Mouse (Mus musculus): ENCODE results near the gene Ltb. TPM values are rescaled to one million over a fixed set of nuclear protein-coding genes. Genes with fewer than 3 reads are reported as not detected.

Gene Ltb
- polyA plus RNA-seq, 1 experiment from 2014 or later, result 1.2 TPM

- Histone ChIP-seq H3K27me3 (no peaks in the 10 kb centered on the region), H3K4me1 (replicated peaks) (peaks cover 36% of the 10 kb centered on the region), H3K27ac (replicated peaks) (no peak overlapping the region), H3K9me3 (replicated peaks) (no peaks in the 10 kb centered on the region), H3K36me3 (replicated peaks) (peaks cover 14% of the 10 kb centered on the region), H3K4me3 (replicated peaks) (no peak overlapping the region), H3K4me2 (peak overlapping the region; percentile 79), H3K9ac (no peak overlapping the region)
- 65% methylated on average over 8 of the region's 8 CpGs for WGBS (ENCODE audit: insufficient replicate concordance)
- ATAC-seq (ENCODE audit: insufficient read depth), result no peak
These were observed 27.7 kb upstream of the Ltb start for GRCm38 (mm10) chr17:35166352-35167035.

GRCm38 (mm10) chr17:35167794-35168193, 26.4 kb upstream of the Ltb start:
- H3K27me3 ChIP-seq, result no peaks in the 10 kb centered on the region
- WGBS (ENCODE audit: insufficient replicate concordance), result 68% methylated on average over 7 of the region's 7 CpGs
- H3K9ac ChIP-seq, result no peak overlapping the region
- H3K4me2 ChIP-seq, result no peak overlapping the region
- H3K4me3 ChIP-seq (replicated peaks), result no peak overlapping the region
- no peak for ATAC-seq (ENCODE audit: insufficient read depth)
- H3K4me1 ChIP-seq (replicated peaks), result peaks cover 23% of the 10 kb centered on the region
- peaks cover 1% of the 10 kb centered on the region; the same call in 1 of the 2 replicates for H3K36me3 ChIP-seq (replicated peaks)
- no peak overlapping the region for H3K27ac ChIP-seq (replicated peaks)
- H3K9me3 ChIP-seq (replicated peaks), result no peaks in the 10 kb centered on the region

- H3K36me3 ChIP-seq (replicated peaks), result no peaks in the 10 kb centered on the region
- H3K27me3 ChIP-seq, result no peaks in the 10 kb centered on the region
- no peak for ATAC-seq (ENCODE audit: insufficient read depth)
- no peaks in the 10 kb centered on the region for H3K9me3 ChIP-seq (replicated peaks)
- H3K9ac ChIP-seq, result no peak overlapping the region
- H3K4me1 ChIP-seq (replicated peaks), result peaks cover 15% of the 10 kb centered on the region
- WGBS (ENCODE audit: insufficient replicate concordance), result 15% methylated on average over 4 of the region's 4 CpGs
- H3K4me2 ChIP-seq, result no peak overlapping the region
- no peak overlapping the region for H3K4me3 ChIP-seq (replicated peaks)
- no peak overlapping the region for H3K27ac ChIP-seq (replicated peaks)
These were observed 25.6 kb upstream of the Ltb start for GRCm38 (mm10) chr17:35168541-35169207.

- Histone ChIP-seq H3K4me3 (replicated peaks) (0 out of 2 replicates have a peak overlapping the region, but pooled peaks have one; percentile 7), H3K27ac (replicated peaks) (no peak overlapping the region), H3K27me3 (no peaks in the 10 kb centered on the region), H3K36me3 (replicated peaks) (no peaks in the 10 kb centered on the region), H3K4me1 (replicated peaks) (no peaks in the 10 kb centered on the region; the same call in 1 of the 2 replicates), H3K9ac (no peak overlapping the region), H3K4me2 (no peak overlapping the region), H3K9me3 (replicated peaks) (no peaks in the 10 kb centered on the region)
- 56% methylated on average over 11 of the region's 11 CpGs for WGBS (ENCODE audit: insufficient replicate concordance)
- no peak for ATAC-seq (ENCODE audit: insufficient read depth)
These were observed 21.6 kb upstream of the Ltb start for GRCm38 (mm10) chr17:35172445-35173234.

- no peak overlapping the region for H3K9ac ChIP-seq
- no peak overlapping the region for H3K4me2 ChIP-seq
- no peak overlapping the region for H3K27ac ChIP-seq (replicated peaks)
- no peaks in the 10 kb centered on the region for H3K9me3 ChIP-seq (replicated peaks)
- no peak overlapping the region for H3K4me3 ChIP-seq (replicated peaks)
- no peaks in the 10 kb centered on the region for H3K27me3 ChIP-seq
- no peaks in the 10 kb centered on the region for H3K36me3 ChIP-seq (replicated peaks)
- 45% methylated on average over 3 of the region's 3 CpGs for WGBS (ENCODE audit: insufficient replicate concordance)
- H3K4me1 ChIP-seq (replicated peaks), result no peaks in the 10 kb centered on the region; the same call in 1 of the 2 replicates
- no peak for ATAC-seq (ENCODE audit: insufficient read depth)
These were observed 20.9 kb upstream of the Ltb start for GRCm38 (mm10) chr17:35173329-35173728.

- H3K4me3 ChIP-seq (replicated peaks), result no peak overlapping the region
- no peak overlapping the region for H3K9ac ChIP-seq
- H3K27ac ChIP-seq (replicated peaks), result no peak overlapping the region
- no peaks in the 10 kb centered on the region for H3K9me3 ChIP-seq (replicated peaks)
- no peaks in the 10 kb centered on the region for H3K36me3 ChIP-seq (replicated peaks)
- no peaks in the 10 kb centered on the region; the same call in 1 of the 2 replicates for H3K4me1 ChIP-seq (replicated peaks)
- no peak overlapping the region for H3K4me2 ChIP-seq
- H3K27me3 ChIP-seq, result no peaks in the 10 kb centered on the region
- ATAC-seq (ENCODE audit: insufficient read depth), result no peak
- WGBS (ENCODE audit: insufficient replicate concordance), result 50% methylated on average over 8 of the region's 8 CpGs
These were observed 19.9 kb upstream of the Ltb start for GRCm38 (mm10) chr17:35174201-35174977.

- H3K9me3 ChIP-seq (replicated peaks), result no peaks in the 10 kb centered on the region
- no peak overlapping the region for H3K4me3 ChIP-seq (replicated peaks)
- WGBS (ENCODE audit: insufficient replicate concordance), result 65% methylated on average over 6 of the region's 6 CpGs
- no peak overlapping the region for H3K27ac ChIP-seq (replicated peaks)
- H3K9ac ChIP-seq, result no peak overlapping the region
- no peak overlapping the region for H3K4me2 ChIP-seq
- ATAC-seq (ENCODE audit: insufficient read depth), result no peak
- H3K27me3 ChIP-seq, result no peaks in the 10 kb centered on the region
- H3K36me3 ChIP-seq (replicated peaks), result no peaks in the 10 kb centered on the region
- no peaks in the 10 kb centered on the region; the same call in 1 of the 2 replicates for H3K4me1 ChIP-seq (replicated peaks)
These were observed 18.9 kb upstream of the Ltb start for GRCm38 (mm10) chr17:35175382-35175781.

- no peak for ATAC-seq (ENCODE audit: insufficient read depth)
- Histone ChIP-seq H3K9ac (no peak within 1 kb of the TSS), H3K27me3 (no peaks in the 10 kb centered on the region), H3K27ac (replicated peaks) (no peak within 1 kb of the TSS), H3K4me2 (no peak within 1 kb of the TSS), H3K9me3 (replicated peaks) (no peaks in the 10 kb centered on the region), H3K4me3 (replicated peaks) (no peak within 1 kb of the TSS), H3K4me1 (replicated peaks) (no peaks in the 10 kb centered on the region; the same call in 1 of the 2 replicates), H3K36me3 (replicated peaks) (no peaks in the 10 kb centered on the region)
- WGBS (ENCODE audit: insufficient replicate concordance), result 39% methylated on average over 2 of the region's 2 CpGs
These were observed 18.3 kb upstream of the Ltb start, which contains the start of gene Aif1 for GRCm38 (mm10) chr17:35175968-35176367. Aif1 (minus strand) TSS chr17:35176068.

- ATAC-seq (ENCODE audit: insufficient read depth), result peak; percentile 54; the same call in 1 of the 2 replicates
- no peaks in the 10 kb centered on the region for H3K9me3 ChIP-seq (replicated peaks)
- H3K27me3 ChIP-seq, result no peaks in the 10 kb centered on the region
- no peak overlapping the region for H3K4me2 ChIP-seq
- H3K4me1 ChIP-seq (replicated peaks), result no peaks in the 10 kb centered on the region; the same call in 1 of the 2 replicates
- WGBS (ENCODE audit: insufficient replicate concordance), result 4% methylated on average over 5 of the region's 5 CpGs
- H3K4me3 ChIP-seq (replicated peaks), result no peak overlapping the region
- no peaks in the 10 kb centered on the region for H3K36me3 ChIP-seq (replicated peaks)
- H3K9ac ChIP-seq, result no peak overlapping the region
- no peak overlapping the region for H3K27ac ChIP-seq (replicated peaks)
These were observed 15.7 kb upstream of the Ltb start for GRCm38 (mm10) chr17:35178528-35178927.

- H3K27ac ChIP-seq (replicated peaks), result no peak overlapping the region
- H3K9ac ChIP-seq, result no peak overlapping the region
- ATAC-seq (ENCODE audit: insufficient read depth), result no peak
- H3K4me3 ChIP-seq (replicated peaks), result no peak overlapping the region
- H3K36me3 ChIP-seq (replicated peaks), result no peaks in the 10 kb centered on the region
- H3K27me3 ChIP-seq, result no peaks in the 10 kb centered on the region
- no peak overlapping the region for H3K4me2 ChIP-seq
- no peaks in the 10 kb centered on the region for H3K9me3 ChIP-seq (replicated peaks)
- 60% methylated on average over 5 of the region's 5 CpGs for WGBS (ENCODE audit: insufficient replicate concordance)
- H3K4me1 ChIP-seq (replicated peaks), result no peaks in the 10 kb centered on the region; the same call in 1 of the 2 replicates
These were observed 14.1 kb upstream of the Ltb start for GRCm38 (mm10) chr17:35180093-35180492.

Measured in liver, embryonic 15.5 days (tissue).